Mouse (Mus musculus) large intestine, adult 2 months (tissue): ENCODE measurements around the gene Usp15. TPM values are rescaled to one million over a fixed set of nuclear protein-coding genes. Genes with fewer than 3 reads are reported as not detected.
"Not testable (repeated sequence)": the region's sequence is repeated elsewhere in the genome, so short reads cannot be mapped to it uniquely, and the experiment has no call there.

Experiments
- DNase-seq: peaks from one replicate; pipeline ENCODE4 v3.0.0-alpha.2; 2012; ENCODE audit warnings: low read depth, low spot score
- WGBS: fragments of 180-500 bp; shearing (Covaris S2); methylation state at CpG from one replicate; pipeline ENCODE4 v1.1.7; 2018; 5-methylcytosine and 5-hydroxymethylcytosine counted together
- polyA plus RNA-seq: library from polyadenylated mRNA; depleted of rRNA; stranded (reverse); fragments of >200 nt; gene quantifications from 2 replicates; pipeline ENCODE4 v1.2.3, GENCODE M21; 2012; rRNA removed

The Usp15 gene
- 11.8 and 12.3 TPM in 2 replicates for polyA plus RNA-seq

- WGBS: 1% methylated on average over 65 of the region's 66 CpGs
Observed at GRCm38 (mm10) chr10:123196835-123197559, at the start of gene Usp15. TSS of gene Usp15 (minus strand) at chr10:123196995.

DNA sequence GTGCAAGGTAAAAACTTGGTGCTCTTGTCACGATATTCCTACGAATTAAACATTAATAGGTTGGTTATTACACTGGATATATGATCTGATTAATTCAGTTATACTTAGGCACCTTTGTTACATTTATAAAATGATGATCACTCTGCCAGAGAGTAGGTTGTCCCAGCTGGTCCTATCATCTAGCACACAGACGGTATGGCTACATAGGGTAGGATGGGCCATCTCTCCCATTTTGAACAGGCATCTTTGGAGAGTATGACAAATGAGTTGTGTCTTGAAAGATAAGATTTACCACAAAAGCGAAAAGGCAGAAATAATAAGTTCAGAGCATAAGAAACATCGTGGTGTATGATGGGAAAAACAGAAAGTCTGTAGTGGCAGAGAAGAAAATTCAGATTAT is 32.6 kb upstream of the Usp15 start:
- no peak for DNase-seq
- 87% methylated on average over 5 of the region's 5 CpGs for WGBS

More at GRCm38 (mm10) chr10:123196835-123197559, at the start of gene Usp15:
- peak; percentile 60 for DNase-seq

- DNase-seq: no peak
- 85% methylated on average over 5 of the region's 5 CpGs for WGBS
Observed at GRCm38 (mm10) chr10:123222785-123223184, 26.0 kb upstream of the Usp15 start.

- no peak for DNase-seq
- WGBS: 64% methylated on average over 8 of the region's 8 CpGs
Observed at GRCm38 (mm10) chr10:123209517-123209916, 12.7 kb upstream of the Usp15 start.

DNA sequence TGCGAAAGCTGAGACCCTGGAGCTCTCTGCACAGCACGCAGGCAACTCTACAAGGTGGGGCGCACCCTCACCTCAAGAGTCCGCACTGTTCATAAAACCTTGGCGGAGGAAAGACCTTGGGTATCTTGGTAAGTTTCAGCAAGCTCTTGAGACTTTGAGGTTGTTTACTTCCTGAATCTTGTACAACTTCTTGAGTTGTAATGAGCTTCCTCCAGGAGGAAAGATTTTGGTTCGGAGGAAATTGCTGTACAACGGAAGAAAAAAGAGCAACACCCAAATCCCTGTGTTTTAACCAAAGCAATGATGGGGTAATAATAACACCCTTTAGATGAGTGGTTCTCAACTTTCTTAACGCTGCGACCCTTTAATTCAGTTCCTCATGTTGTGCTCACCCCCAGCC is 11.5 kb upstream of the Usp15 start:
- WGBS: 91% methylated on average over 9 of the region's 9 CpGs
- DNase-seq: no peak

DNA sequence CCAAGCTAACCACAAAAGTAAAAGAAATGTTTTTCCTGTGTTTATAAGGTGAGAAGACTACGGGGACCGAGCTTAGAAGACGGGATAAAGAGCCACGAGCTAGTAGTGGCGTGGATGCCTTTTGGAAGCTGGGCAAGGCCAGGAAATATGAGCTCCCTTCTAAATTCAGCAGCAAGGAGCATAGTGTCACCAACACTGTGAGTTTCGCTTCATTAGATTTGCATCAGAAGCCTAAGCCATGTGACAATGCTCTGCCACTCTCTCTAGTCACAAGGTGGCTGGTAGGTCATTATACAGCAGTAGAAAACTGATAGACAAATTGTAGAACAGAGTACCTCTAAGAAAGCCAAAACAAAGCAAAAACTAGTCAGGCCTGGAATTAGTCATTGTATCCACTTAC is 9.3 kb upstream of the Usp15 start:
- DNase-seq: no peak
- 90% methylated on average over 6 of the region's 6 CpGs for WGBS

GRCm38 (mm10) chr10:123205364-123205763 is 8.6 kb upstream of the Usp15 start:
- 93% methylated on average over 3 of the region's 3 CpGs for WGBS
- not testable (repeated sequence) for DNase-seq

- no peak for DNase-seq
- 83% methylated on average over 23 of the region's 23 CpGs for WGBS
Observed at GRCm38 (mm10) chr10:123201981-123202758, 5.4 kb upstream of the Usp15 start.

DNA sequence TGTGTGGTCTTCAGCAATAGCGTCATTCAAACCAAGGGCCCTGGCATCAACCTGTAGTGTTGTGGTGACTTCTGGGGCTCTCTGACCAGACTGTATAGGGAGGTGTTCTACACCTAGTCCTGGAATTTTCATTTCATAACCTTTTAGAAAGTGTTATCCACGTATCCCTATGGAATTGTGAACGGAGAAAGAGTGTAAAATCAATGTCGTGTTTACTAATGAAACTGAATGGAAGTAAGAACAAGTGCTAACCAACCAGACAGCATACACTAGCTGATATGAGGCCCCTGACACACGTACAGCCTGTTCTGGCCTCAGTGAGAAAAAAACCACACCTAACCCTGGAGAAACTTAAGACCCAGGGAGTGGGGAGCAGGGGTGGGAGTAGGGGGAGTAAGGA is 4.6 kb upstream of the Usp15 start:
- no peak for DNase-seq
- 82% methylated on average over 5 of the region's 5 CpGs for WGBS

DNA sequence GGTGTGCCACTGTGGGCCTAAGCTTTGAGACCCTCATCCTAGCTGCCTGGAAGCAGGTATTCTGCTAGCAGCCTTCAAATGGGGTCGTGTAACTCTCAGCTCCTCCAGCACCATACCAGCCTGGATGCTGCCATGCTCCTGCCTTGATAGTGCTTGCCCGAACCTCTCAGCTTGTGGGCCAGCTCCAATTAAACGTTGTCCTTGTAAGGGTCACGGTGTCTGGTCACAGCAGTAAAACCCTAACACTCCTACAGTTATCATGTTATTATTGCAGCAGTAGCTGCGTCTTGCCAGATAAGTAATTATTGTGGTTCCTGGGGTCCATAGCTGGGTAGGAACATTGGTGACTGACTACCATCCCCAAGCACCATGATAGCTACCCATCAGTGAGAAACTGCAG is 4.2 kb upstream of the Usp15 start:
- 91% methylated on average over 5 of the region's 5 CpGs for WGBS
- DNase-seq: no peak

- no peak for DNase-seq
- 92% methylated on average over 8 of the region's 8 CpGs for WGBS
Observed at GRCm38 (mm10) chr10:123200320-123200659, 3.5 kb upstream of the Usp15 start.

- WGBS: 84% methylated on average over 19 of the region's 19 CpGs
- no peak for DNase-seq
Observed at GRCm38 (mm10) chr10:123199615-123200319, 3.0 kb upstream of the Usp15 start.

DNA sequence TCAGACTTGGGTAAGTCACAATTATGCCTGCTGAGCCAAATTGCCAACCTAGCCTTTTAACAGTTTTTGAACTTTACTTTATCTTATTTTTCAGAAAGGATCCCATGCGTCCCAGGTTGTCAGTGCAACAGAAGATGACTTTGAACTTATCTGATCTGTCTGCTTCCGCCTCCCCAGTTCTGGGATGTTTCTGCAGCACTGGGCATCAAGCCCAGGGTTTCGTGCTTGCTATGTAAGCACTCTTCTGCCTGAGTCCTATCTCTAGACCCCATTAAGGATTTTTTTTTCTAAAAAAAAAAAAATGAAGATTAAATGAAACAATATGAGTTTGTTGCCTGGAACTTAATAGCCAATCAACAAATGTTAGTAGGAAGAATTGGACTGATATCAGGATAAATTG is 2.3 kb upstream of the Usp15 start:
- DNase-seq: no peak
- WGBS: 67% methylated on average over 3 of the region's 3 CpGs

DNA sequence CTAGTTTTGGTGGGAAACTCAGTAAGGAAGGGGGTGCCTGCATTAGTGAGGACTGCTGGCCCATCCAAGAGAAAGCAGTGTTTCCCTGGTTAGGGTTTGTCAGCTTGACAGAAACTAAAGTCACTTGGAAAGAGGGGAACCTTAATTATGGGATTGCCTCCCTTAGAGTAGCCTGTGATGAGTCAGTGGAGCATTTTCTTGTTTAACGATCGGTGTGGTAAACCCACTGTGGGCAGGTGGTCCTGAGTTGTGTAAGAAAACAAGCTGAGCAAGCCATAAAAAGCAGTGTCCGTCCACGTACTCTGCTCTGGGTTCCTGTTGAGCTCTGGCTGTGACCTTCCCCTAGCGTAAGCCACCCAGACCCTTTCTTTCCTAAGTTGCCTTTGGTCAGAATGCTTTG is 1.4 kb upstream of the Usp15 start:
- 79% methylated on average over 5 of the region's 5 CpGs for WGBS
- DNase-seq: no peak

DNA sequence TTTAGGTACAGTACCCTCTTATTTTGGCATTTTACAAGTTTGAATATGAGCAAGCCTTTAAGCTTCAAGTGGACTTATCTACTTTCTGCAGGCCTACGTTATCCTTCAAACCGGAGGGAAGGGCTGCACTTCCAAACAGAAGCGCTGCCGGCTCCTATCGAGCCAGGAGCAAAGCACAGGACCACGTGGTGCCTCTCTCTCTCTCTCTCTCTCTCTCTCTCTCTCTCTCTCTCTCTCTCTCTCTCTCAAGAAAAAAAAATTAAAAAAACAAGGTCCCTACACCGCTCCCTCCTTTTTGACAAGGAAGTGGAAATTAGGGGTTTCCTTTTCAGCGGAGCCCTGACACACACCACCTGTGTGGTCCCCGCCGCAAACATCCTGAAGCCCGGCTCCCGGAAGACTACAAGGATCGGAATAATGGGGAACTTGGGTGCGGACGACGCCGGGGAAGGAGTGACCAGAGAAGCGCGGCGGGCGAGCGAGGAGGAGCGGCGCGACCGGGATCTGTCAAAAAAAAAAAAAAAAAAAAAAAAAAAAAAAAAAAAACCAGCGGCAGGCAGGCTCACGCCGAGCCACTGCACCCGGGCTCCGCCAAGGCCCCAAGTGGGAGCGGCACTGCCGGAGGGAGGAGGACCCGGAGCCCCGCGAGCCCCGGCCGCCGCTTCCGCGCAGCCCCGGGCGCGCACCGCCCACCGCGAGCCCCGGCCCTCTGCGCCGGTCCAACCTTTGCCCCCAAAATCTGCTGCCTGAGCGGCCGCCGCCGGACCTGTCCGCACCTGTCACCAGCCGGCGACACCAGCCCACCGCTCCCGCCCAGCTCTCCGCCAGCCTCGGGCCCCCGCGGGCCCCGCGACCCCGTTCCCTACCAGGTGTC is 597 bp downstream of the Usp15 start:
- WGBS: 2% methylated on average over 56 of the region's 66 CpGs
- DNase-seq: no peak

- WGBS: 9% methylated on average over 7 of the region's 7 CpGs
- no peak for DNase-seq
Observed at GRCm38 (mm10) chr10:123195501-123195900, 1.3 kb downstream of the Usp15 start.

DNA sequence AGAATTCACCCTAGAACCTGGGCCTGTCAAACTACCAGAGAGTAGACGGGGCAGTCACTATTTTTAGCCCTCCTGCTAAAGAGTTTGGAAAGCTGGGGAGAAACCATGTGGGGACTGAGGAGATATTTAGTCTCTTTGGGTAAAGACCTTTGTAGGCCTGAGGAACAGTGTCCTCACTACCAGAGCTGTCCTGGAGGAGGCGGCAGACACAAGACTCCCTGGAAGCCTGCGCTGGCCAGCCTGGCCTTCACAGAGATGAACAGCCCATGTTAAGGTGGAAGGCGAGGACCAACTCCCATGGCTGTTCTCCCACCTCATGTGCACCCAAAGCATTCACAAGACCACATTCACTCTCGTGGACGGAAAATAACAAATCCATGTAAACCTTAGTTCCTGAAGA is 5.8 kb downstream of the Usp15 start:
- WGBS: 80% methylated on average over 6 of the region's 6 CpGs
- no peak for DNase-seq

- no peak for DNase-seq
- 47% methylated on average over 6 of the region's 6 CpGs for WGBS
Observed at GRCm38 (mm10) chr10:123187337-123187736, 9.5 kb downstream of the Usp15 start.

DNA sequence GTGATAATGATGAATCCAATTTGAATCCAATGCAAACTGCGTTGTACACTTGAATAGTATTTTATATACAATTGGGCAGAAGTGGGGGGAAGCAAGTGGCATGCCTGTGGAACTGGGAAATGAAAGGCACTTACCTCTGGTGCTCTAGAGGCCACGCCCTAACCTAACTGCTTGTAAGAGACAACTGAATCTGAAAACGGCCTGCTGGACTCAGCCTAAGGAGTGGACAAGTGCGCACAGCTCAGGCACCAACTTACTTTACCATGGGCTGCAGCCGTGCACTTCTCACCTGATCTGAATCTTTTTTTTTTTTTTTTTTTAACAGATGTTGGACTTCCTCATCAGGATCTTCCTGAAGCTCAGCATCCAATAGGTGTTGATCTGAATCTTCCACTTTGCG is 10.9 kb downstream of the Usp15 start:
- WGBS: 62% methylated on average over 6 of the region's 6 CpGs

DNA sequence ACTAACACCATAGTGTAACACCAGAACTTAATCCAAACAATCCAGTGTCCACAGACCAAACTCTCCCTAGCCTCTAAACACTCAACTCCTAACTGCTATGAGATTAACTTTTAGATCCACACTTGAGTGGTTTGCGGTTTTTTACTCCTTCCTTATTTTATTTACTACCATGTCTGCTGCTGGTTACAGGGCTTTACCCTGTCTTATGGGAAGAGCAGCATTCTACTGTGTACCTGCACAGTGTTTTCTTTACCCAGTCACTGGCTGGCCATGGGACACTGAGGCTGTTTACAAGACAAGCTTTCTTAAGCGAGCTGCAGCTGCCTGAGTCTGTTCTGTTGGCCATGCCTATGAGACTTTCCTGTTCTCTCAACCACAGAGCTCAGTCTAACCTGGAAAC is 13.1 kb downstream of the Usp15 start:
- no peak for DNase-seq
- 20% methylated on average over 2 of the region's 2 CpGs for WGBS

More for the DNA sequence above, 10.9 kb downstream of the Usp15 start:
- DNase-seq: no peak
